Mouse (Mus musculus) heart, embryonic 14.5 days (tissue): ENCODE results near the gene Slc35f3. TPM values are rescaled to one million over a fixed set of nuclear protein-coding genes. Genes with fewer than 3 reads are reported as not detected.
A peak's percentile ranks its signal among the peaks of the same experiment; 100 is the strongest.

ENCODE experiments used
- ATAC-seq: fragments of 200-750 bp; cut with Nextera tagmentation; 2 replicates; pipeline ENCODE4 v1.8.0; 2017; ENCODE audit warnings: low read depth, moderate TSS enrichment; ENCODE audit not compliant: insufficient number of reproducible peaks, insufficient read depth, low FRiP score
- H3K27ac ChIP-seq, 2 experiments: fragments of 200-500 bp in 1 of 2; fragments of 300-500 bp in 1 of 2; sonication (generic) in 1 of 2; replicated peaks in 1 of 2; 2 replicates each; pipeline ENCODE4 v1.5.1; 2012 to 2014; ENCODE audit warnings: low read depth in 2 of 2, low read length in 2 of 2, control low read depth in 1 of 2, mild to moderate bottlenecking in 1 of 2, mixed read lengths in 1 of 2; ENCODE audit not compliant: control insufficient read depth in 1 of 2, insufficient read depth in 1 of 2
- H3K27me3 ChIP-seq: fragments of 300-500 bp; sonication (generic); 2 replicates; pipeline ENCODE4 v1.6.1; 2014; ENCODE audit warnings: mild to moderate bottlenecking, low read length, control low read depth; ENCODE audit not compliant: control insufficient read depth, insufficient read depth
- H3K36me3 ChIP-seq: fragments of 300-500 bp; sonication (generic); 2 replicates; pipeline ENCODE4 v1.6.1; 2014; ENCODE audit warnings: mild to moderate bottlenecking, control low read depth, low read length, mixed read lengths; ENCODE audit not compliant: control insufficient read depth, insufficient read depth
- H3K4me1 ChIP-seq, 2 experiments: fragments of 200-500 bp in 1 of 2; fragments of 300-500 bp in 1 of 2; sonication (generic) in 1 of 2; 2 replicates each; pipeline ENCODE4 v1.6.1; 2012 to 2014; ENCODE audit warnings: low read length in 2 of 2, control low read depth in 1 of 2, mixed read lengths in 1 of 2; ENCODE audit not compliant: control insufficient read depth in 2 of 2, insufficient read depth in 2 of 2
- H3K4me2 ChIP-seq: fragments of 300-500 bp; sonication (generic); 2 replicates; pipeline ENCODE4 v1.6.1; 2014; ENCODE audit warnings: mild to moderate bottlenecking, low read length
- H3K4me3 ChIP-seq, 2 experiments: fragments of 200-500 bp in 1 of 2; fragments of 300-500 bp in 1 of 2; sonication (generic) in 1 of 2; 2 replicates each; pipeline ENCODE4 v1.5.1; 2012 to 2014; ENCODE audit warnings: low read length in 2 of 2, mild to moderate bottlenecking in 2 of 2, control low read depth in 1 of 2, low read depth in 1 of 2, moderate library complexity in 1 of 2; ENCODE audit not compliant: control insufficient read depth in 1 of 2, insufficient read depth in 1 of 2
- H3K9ac ChIP-seq: fragments of 300-500 bp; sonication (generic); 2 replicates; pipeline ENCODE4 v1.6.1; 2014; ENCODE audit warnings: mild to moderate bottlenecking, low read length
- H3K9me3 ChIP-seq: fragments of 300-500 bp; sonication (generic); 2 replicates; pipeline ENCODE4 v1.6.1; 2016; ENCODE audit warnings: low read length, control low read depth; ENCODE audit not compliant: control insufficient read depth
- WGBS: fragments of 180-500 bp; shearing (Covaris S2); extraction: QIAGEN DNeasy Blood & Tissue Kit; methylation state at CpG from one replicate; pipeline ENCODE4 v1.1.7; 2014; 5-methylcytosine and 5-hydroxymethylcytosine counted together
- polyA plus RNA-seq: library from polyadenylated mRNA; unstranded; fragments of >200 nt; fragmentation: Nextera tagmentation; extraction: Ambion mirVana; gene quantifications from 2 replicates; pipeline ENCODE4 v1.2.1, GENCODE M21; 2014

Slc35f3 gene
- polyA plus RNA-seq, 1 experiment from 2014 or later, result not detected

DNA sequence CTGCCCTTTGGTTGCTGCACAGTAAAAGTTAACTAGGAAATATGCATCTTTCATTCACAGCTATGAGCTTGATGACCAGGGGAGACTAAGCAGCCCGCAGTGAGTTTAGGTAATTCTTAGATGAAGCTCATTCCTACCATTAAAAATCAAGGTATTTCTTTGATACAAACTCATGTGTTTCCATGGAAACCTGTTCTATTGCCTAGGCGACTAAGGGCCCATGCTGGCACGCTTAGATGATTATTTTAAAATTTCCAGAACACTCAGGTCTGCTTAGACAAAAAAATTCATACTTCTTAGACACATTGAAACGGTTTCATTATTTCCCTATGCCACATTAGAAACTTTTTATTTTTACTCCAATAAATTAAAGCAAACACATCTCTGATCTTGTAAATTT is 106.7 kb downstream of the Slc35f3 start:
- Histone ChIP-seq H3K4me2 (no peak overlapping the region), H3K4me1 (no peaks in the 10 kb centered on the region), H3K4me3 (no peak overlapping the region), H3K9me3 (peaks cover 4% of the 10 kb centered on the region; the same call in 1 of the 2 replicates), H3K27ac (no peak overlapping the region), H3K9ac (no peak overlapping the region), H3K27me3 (no peaks in the 10 kb centered on the region), H3K36me3 (no peaks in the 10 kb centered on the region)
- WGBS, result 66% methylated on average over 4 of the region's 4 CpGs
- no peak for ATAC-seq

DNA sequence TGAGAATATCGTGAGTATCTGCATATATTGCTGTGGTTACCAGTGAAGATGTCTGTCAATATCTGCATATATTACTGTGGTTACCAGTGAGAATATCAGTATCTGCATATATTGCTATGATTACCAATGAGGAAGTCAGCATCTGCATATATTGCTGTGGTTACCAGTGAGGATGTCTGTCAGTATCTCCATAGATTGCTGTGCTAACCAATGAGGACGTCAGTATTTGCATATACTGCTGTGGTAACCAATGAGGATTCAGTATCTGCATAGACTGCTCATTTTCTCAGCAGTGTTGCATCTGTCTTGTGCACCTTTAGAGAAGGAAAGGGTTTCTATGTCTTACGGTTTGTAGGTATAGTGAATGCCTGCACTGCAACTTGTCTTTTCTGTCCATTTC is 122.5 kb downstream of the Slc35f3 start:
- WGBS, result 80% methylated on average over 3 of the region's 3 CpGs
- ATAC-seq, result no peak

DNA sequence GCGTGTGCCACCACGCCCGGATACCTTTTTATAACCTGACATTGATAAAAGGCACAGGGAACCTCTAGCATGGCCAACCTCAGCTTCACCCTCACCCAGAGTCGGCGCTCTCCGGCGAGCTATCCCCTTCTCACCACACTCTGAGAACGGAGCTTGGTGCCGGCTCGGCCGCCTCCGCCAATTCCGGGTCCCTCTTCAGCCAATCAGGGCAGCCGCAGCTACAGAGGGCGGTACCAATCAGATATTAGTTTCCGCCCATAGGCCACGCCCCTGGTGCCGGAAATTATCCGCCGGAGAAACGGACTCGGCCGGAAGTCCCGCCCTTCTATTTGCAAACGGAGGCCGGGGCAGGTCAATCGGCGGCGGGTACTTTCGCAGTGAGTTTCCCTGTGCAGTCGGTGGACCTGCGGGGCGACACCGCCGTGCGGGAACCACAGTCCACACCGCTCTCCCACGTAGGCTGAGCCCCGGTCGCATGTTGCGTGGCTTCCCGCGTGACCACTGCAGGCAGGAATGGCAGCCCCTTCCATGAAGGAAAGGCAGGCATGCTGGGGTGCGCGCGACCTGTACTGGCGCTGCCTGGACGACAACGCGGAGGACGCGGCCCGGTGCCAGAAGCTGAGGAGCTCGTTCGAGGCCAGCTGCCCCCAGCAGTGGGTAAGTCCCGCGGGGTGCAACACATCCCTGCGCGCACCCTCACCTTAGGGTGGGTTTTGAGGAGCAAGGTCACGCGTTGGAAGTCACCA is 124.0 kb downstream of the Slc35f3 start, which contains the start of gene Coa6:
Coa6 (plus strand) TSS at position 342 of the 746 bp plus-strand sequence.
- Histone ChIP-seq H3K36me3 (peaks cover 22% of the 10 kb centered on the region), H3K27ac (peak within 1 kb of the TSS; percentile 61 to 84), H3K4me2 (peak within 1 kb of the TSS; percentile 88), H3K4me3 (peak within 1 kb of the TSS; percentile 79 to 97), H3K9ac (peak within 1 kb of the TSS; percentile 91), H3K4me1 (peaks cover 5 to 14% of the 10 kb centered on the region in 2 experiments), H3K27me3 (no peaks in the 10 kb centered on the region), H3K9me3 (no peaks in the 10 kb centered on the region)
- WGBS, result under 1% methylated on average over 61 of the region's 61 CpGs
- peak; percentile 97 for ATAC-seq

More for the DNA sequence above, 122.5 kb downstream of the Slc35f3 start:
- Histone ChIP-seq H3K27me3 (no peaks in the 10 kb centered on the region), H3K4me3 (no peak overlapping the region), H3K9ac (no peak overlapping the region), H3K27ac (no peak overlapping the region), H3K36me3 (peaks cover 7% of the 10 kb centered on the region), H3K9me3 (no peaks in the 10 kb centered on the region), H3K4me2 (no peak overlapping the region), H3K4me1 (peaks cover 5 to 14% of the 10 kb centered on the region in 2 experiments)

DNA sequence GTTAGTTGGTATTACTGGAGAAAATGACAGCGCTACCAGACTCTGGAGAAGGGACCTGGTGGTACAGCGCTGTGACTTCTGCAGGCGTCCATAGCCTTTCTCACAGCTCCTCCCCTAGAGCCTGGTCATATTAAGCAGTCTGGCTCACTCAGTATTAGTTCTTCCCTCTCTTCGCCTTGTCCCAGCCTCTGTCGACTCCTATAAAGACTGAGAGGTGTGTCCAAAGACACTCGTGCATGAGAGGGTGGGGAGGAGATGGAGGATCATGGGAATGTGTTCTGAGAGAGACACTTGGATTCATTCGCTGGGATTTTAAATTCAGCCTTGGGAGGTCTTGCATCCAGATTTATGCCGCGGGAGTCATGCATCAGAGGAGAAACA is 124.6 kb downstream of the Slc35f3 start:
- Histone ChIP-seq H3K36me3 (peaks cover 27% of the 10 kb centered on the region), H3K27ac (peak overlapping the region; percentile 61 to 84), H3K9ac (peak overlapping the region; percentile 91), H3K4me3 (peak overlapping the region; percentile 79 to 97), H3K4me1 (peaks cover 5 to 14% of the 10 kb centered on the region in 2 experiments), H3K27me3 (no peaks in the 10 kb centered on the region), H3K9me3 (no peaks in the 10 kb centered on the region), H3K4me2 (peak overlapping the region; percentile 88)
- WGBS, result 8% methylated on average over 9 of the region's 9 CpGs
- peak; percentile 45 for ATAC-seq

DNA sequence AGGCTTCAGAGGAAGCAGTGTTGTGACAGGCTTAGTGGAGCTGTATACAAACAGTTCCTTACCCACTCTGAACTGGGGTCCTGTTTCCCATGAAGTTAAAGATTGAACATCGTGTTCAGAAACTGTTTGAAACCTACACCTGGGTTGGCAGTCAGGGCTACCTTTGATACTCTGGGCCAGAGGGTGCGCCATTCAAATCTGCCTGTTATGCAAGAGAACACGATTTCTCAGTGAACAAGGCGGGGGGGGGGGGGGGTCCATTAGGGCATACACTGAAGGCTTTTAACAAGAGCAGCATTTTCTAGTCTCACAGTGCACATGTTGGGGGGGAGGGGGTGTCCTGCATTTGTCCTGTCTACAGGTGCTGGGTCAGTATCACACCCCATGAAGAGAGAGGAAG is 125.8 kb downstream of the Slc35f3 start:
- Histone ChIP-seq H3K4me3 (no peak overlapping the region), H3K4me2 (no peak overlapping the region)

DNA sequence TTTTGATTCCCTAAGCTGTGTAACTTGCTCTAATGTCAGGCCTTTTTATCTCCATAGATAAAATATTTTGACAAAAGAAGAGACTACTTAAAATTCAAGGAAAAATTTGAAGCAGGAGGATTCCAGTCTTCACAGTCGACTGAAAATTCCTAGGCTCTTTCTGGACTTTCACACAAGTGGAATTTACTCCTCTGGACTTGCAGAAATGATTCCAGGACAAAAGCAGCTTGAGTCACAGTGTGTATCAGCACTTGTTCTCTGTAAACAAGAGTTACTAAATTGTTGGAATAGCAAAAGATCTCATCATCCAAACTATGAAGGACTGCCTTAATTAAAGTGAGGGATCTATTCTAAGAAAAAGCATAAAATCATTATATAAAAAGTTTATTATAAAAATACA is 126.6 kb downstream of the Slc35f3 start:
- H3K9ac ChIP-seq, result no peak overlapping the region
- peaks cover 48% of the 10 kb centered on the region for H3K36me3 ChIP-seq
- H3K27me3 ChIP-seq, result no peaks in the 10 kb centered on the region
- H3K4me3 ChIP-seq, result no peak overlapping the region
- no peak overlapping the region for H3K4me2 ChIP-seq
- H3K27ac ChIP-seq, result no peak overlapping the region
- peaks cover 5 to 14% of the 10 kb centered on the region in 2 experiments for H3K4me1 ChIP-seq
- ATAC-seq, result no peak
- no peaks in the 10 kb centered on the region for H3K9me3 ChIP-seq
- 75% methylated on average over 1 of the region's 1 CpGs for WGBS

More for the DNA sequence above, 125.8 kb downstream of the Slc35f3 start:
- Histone ChIP-seq H3K27me3 (no peaks in the 10 kb centered on the region), H3K36me3 (peaks cover 40% of the 10 kb centered on the region), H3K27ac (no peak overlapping the region), H3K9me3 (no peaks in the 10 kb centered on the region), H3K9ac (no peak overlapping the region), H3K4me1 (peaks cover 5 to 14% of the 10 kb centered on the region in 2 experiments)
- 76% methylated on average over 4 of the region's 4 CpGs for WGBS
- no peak for ATAC-seq

DNA sequence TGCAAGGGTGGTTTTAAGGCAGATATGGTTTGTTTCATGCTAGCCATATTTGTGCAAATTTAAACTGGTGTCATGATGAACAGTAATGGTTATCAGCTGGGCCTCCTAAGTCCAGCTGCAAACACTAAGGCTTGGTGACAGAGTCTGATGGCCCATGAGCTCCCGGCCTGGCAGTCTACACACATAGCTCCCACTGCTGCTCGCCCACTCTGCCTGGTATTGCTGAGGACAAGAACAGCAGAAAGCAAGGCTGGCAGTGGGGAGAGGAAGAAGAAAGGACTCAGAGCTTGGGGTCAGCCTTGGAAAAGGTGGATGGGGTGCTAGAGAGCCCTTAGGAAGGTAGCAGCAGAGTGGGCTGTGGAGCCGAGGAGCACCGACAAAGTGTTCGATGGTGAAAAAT is 131.3 kb downstream of the Slc35f3 start:
- Histone ChIP-seq H3K4me3 (no peak overlapping the region), H3K27ac (no peak overlapping the region), H3K9me3 (no peaks in the 10 kb centered on the region), H3K4me2 (no peak overlapping the region), H3K9ac (no peak overlapping the region), H3K4me1 (no peaks in the 10 kb centered on the region), H3K36me3 (peaks cover 87% of the 10 kb centered on the region), H3K27me3 (no peaks in the 10 kb centered on the region)
- no peak for ATAC-seq
- WGBS, result 86% methylated on average over 5 of the region's 5 CpGs
